Mouse (Mus musculus) heart, adult 18-20 months (tissue): ENCODE data around the gene Wdr95. TPM values are rescaled to one million over a fixed set of nuclear protein-coding genes. Genes with fewer than 3 reads are reported as not detected.

Experiments used
- DNase-seq, 2 experiments: peaks; one replicate each; pipeline ENCODE4 v3.0.0; 2021 to 2022; ENCODE audit warnings: mixed read lengths in 1 of 2
- total RNA-seq, 2 experiments: library from RNA; stranded (reverse); gene quantifications; 2 replicates each; pipeline ENCODE4 v1.2.3; 2021

The Wdr95 gene
- total RNA-seq, 2 experiments from 2014 or later = not detected

DNA sequence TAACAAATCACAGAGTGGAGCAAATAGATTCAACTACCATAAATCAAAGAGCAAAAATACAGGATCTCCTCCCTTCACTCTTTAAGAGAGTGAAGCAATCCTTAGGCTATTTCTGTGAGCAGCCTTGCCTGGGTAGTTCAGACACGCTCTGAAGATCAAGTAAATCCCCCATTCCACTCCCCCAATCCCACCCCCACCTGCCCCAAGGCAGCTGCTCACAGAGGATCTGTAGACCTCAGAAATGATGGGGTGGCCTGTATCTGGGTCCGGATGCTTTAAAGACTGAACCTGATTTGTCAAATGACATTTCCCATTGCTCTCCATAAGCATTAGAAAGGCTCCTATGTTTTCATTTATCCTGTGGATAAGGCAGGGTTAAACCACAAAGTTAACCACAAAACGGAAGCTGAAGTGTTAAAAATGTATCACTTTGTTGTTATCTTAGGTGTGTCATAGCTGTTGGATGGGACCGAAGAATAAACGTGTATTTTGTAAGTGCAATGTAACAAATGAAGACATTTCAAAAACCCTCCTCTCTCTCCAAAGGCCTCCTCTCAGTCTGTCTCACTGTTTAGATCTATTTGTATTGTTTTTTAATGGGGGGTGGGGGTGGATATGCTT is 54.3 kb downstream of the Wdr95 start:
- DNase-seq = no peak

DNA sequence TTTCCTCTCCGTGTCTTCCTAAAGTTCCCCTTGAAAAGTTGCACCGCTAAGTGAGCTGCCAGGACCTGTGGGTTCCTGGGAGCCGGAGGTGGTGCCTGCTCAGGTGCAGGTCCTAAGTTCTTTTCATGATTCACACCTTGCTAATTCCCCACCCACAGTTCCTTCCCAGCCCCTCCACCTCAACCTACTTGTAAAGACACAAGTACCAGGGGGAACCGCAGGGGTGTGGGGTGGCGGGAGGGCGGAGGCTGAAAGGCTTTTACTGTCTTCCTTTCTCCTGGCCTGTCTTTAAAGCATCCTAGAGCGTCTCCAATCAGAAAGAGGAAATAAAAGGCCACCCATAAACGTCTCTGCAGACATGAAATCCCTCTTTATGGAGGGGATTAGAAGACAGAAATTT is 55.0 kb downstream of the Wdr95 start:
- no peak for DNase-seq

- DNase-seq = no peak
Measured at GRCm38 (mm10) chr5:149584154-149584655, 55.7 kb downstream of the Wdr95 start.

- no peak for DNase-seq
Measured at GRCm38 (mm10) chr5:149585231-149585630, 56.8 kb downstream of the Wdr95 start.

- DNase-seq = no peak
Measured at GRCm38 (mm10) chr5:149585910-149586309, 57.4 kb downstream of the Wdr95 start.

GRCm38 (mm10) chr5:149587327-149587895 is 58.9 kb downstream of the Wdr95 start:
- DNase-seq = no peak

- peak in 1 of 2 experiments; percentile 42 for DNase-seq
Measured at GRCm38 (mm10) chr5:149588814-149589534, 60.5 kb downstream of the Wdr95 start.

DNA sequence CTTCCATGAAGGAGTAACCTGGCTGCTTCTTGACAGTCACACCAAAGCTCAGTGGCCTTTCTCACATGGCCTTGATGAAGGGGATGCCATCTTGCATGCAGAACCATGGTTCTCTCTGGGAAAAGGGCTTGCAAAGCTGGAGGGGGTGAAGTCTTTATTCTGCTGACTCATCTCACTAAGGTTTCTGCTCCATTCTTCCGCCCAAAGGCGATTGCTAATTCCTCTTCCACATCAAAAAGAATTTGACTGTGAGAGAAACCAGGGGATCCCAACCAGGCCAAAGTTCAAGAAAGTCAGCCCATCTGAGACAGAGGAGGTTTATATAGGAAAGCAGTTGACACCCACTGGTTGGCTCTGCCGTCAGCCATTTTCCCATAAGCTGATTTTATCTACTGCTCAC is 61.5 kb downstream of the Wdr95 start:
- no peak for DNase-seq

GRCm38 (mm10) chr5:149594215-149594614 is 65.7 kb downstream of the Wdr95 start:
- DNase-seq = no peak

DNA sequence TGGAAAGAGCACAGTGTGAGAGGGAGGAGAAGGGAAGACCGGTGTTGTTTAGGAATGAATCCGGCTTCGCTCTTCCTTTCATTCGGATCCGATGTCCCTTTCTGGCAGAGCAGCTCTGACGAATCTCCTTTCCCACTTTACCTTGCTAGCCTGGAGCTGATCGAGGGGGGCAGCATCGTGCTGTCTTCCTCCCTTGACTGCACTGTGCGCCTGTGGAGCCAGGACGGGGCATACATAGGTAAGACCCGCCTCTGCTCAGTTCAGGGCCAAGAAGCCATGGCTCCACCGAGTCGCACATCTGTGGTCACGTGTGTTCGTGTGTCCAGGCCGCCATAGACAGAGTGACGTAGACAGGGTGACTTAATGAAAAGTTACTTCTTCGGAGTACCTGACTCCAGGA is 68.9 kb downstream of the Wdr95 start:
- DNase-seq = no peak

GRCm38 (mm10) chr5:149601996-149602395 is 73.5 kb downstream of the Wdr95 start:
- peak in 1 of 2 experiments; percentile 32 for DNase-seq

GRCm38 (mm10) chr5:149603241-149603640 is 74.8 kb downstream of the Wdr95 start:
- peak; percentile 11 to 22 for DNase-seq

GRCm38 (mm10) chr5:149607083-149607720 is 78.7 kb downstream of the Wdr95 start:
- DNase-seq = no peak

DNA sequence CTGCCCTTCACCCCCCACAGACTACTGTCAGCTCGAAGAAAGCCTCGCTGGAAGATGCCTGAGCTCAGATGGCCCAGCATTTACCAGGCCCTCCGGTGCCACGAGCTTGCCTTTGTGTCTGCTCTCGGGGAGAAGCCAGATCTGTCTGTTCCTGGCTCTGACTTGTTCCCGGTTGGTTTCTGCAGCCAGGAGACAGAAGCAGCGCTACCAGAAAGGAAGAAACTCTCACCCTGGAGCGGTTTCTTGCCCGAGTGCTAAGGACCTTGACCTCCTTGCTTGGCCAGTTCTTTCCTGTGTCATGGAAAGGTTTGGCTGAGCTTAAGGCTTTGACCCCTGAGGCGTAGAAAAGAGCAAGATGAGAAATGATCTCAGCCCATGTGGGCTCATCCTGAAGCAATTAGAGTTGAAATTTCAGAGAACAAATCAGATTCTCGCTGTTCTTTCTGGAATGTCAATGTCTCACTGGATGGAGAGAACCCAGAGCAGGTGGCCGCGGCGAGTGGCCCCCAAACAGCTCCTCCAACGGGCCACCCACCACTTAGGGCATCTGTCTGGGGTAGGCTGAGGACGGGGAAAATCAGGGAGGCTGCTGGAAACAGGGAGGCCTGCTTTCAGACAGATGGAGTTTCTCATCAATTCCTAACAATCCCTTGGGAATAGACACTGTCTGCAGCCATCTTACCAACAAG is 83.1 kb downstream of the Wdr95 start:
- peak; percentile 11 to 17 for DNase-seq

- no peak for DNase-seq
Measured at GRCm38 (mm10) chr5:149612165-149612518, 83.7 kb downstream of the Wdr95 start.

DNA sequence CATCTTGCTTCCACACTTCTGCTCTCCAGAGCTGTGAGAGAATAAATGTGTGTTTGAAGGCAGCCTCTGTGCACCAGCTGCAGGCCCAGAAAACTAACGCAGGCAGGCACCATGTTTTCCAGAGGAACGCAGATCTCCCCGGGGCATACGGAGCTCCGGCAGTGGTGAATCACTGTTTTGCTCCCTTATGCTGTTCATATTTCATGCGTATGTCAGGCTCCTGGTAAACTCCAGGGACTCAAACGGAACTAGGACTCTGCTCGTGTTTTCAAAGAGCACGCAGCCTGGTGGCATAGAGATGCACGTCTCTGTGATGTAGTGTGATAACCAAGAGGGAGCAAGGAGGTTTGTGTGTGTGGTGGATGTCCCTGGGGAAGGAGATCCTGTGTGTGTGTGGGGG is 84.3 kb downstream of the Wdr95 start:
- peak in 1 of 2 experiments; percentile 12 for DNase-seq

DNA sequence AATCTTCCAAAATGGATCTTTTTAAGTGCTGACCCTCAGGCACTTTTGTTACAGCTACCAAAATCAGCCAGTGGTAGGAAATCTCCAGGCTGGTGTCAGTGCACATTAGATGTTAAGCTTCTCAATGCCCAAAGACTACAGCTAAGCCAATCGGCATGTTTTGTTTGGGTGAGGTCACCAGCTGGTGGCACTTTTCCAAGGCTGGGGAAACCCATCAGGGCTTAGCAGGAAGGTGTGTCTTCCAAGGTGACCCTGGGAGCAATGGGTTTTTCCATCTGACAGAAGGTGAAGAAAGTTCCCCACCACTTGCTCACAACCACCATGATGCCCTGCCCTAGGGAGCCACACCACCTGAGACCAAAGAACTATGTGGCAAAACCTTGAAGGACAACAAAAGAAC is 87.7 kb downstream of the Wdr95 start:
- no peak for DNase-seq

- no peak for DNase-seq
Measured at GRCm38 (mm10) chr5:149616817-149617216, 88.3 kb downstream of the Wdr95 start.

DNA sequence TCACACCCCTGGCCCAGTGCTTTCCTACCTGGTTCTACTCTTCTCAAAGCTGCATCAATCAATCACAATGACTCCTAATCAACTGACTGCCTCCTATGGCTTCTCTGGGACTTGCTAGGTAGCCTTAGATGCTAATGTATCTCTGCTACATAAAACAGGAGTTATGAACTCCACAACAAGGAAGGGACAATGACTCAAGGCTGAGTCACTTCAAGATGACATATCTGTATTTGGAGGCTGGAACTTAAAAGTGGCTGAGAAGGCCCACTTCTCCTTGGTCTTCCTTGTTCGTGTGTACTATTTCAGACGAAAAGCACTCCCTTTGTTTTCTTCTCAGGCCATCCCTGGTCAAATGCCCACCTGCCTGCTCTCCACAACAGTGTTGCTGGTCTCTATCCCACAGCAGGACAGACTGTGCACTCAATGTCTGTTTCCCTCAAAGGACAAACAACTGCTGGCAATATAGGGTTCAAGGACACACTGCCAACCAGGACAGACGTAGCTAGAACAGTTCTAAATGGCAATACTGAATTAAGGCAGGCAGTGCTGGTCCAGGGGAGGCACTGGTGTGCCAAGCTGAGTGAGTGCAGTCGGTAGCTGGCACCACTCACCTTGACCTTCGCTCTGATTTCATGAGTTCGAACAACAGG is 89.4 kb downstream of the Wdr95 start:
- DNase-seq = no peak

- DNase-seq = no peak
Measured at GRCm38 (mm10) chr5:149622152-149622551, 93.7 kb downstream of the Wdr95 start.

GRCm38 (mm10) chr5:149622644-149623043 is 94.2 kb downstream of the Wdr95 start:
- DNase-seq = no peak
